Mouse (Mus musculus) midbrain, embryonic 10.5 days (tissue): ENCODE measurements around the gene Abr. TPM values are rescaled to one million over a fixed set of nuclear protein-coding genes. Genes with fewer than 3 reads are reported as not detected.
A peak's percentile ranks its signal among the peaks of the same experiment; 100 is the strongest.

Source experiments
- DNase-seq: peaks from one replicate; pipeline ENCODE4 v3.0.0-alpha.2; 2017; ENCODE audit warnings: low spot score
- H3K27ac ChIP-seq: fragments of 300-500 bp; sonication (generic); replicated peaks from 2 replicates; pipeline ENCODE4 v1.5.1; 2016; ENCODE audit warnings: mild to moderate bottlenecking
- H3K27me3 ChIP-seq: fragments of 300-500 bp; sonication (generic); 2 replicates; pipeline ENCODE4 v1.6.1; 2016; ENCODE audit warnings: low read depth, mild to moderate bottlenecking; ENCODE audit not compliant: poor library complexity, severe bottlenecking
- H3K36me3 ChIP-seq: fragments of 300-500 bp; sonication (generic); 2 replicates; pipeline ENCODE4 v1.6.1; 2016; ENCODE audit warnings: mild to moderate bottlenecking, moderate library complexity
- H3K4me1 ChIP-seq: fragments of 300-500 bp; sonication (generic); 2 replicates; pipeline ENCODE4 v1.6.1; 2016
- H3K4me3 ChIP-seq: fragments of 300-500 bp; sonication (generic); 2 replicates; pipeline ENCODE4 v1.5.1; 2016; ENCODE audit warnings: mild to moderate bottlenecking, moderate library complexity
- H3K9me3 ChIP-seq: fragments of 300-500 bp; sonication (generic); replicated peaks from 2 replicates; pipeline ENCODE4 v1.6.1; 2016; ENCODE audit warnings: mild to moderate bottlenecking
- WGBS: fragments of 180-500 bp; shearing (Covaris S2); methylation state at CpG from one replicate; pipeline ENCODE4 v1.1.7; 2016; 5-methylcytosine and 5-hydroxymethylcytosine counted together
- polyA plus RNA-seq: library from polyadenylated mRNA; unstranded; fragments of >200 nt; fragmentation: Nextera tagmentation; extraction: Ambion mirVana; gene quantifications from 2 replicates; pipeline ENCODE4 v1.2.1, GENCODE M21; 2016

The Abr gene
- polyA plus RNA-seq, 1 experiment from 2014 or later = 26.9 TPM

GRCm38 (mm10) chr11:76614246-76614645 lies 7.9 kb downstream of the Abr start:
- Histone ChIP-seq H3K36me3 (no peaks in the 10 kb centered on the region), H3K9me3 (no peaks in the 10 kb centered on the region), H3K27ac (no peak overlapping the region), H3K27me3 (peaks cover 44% of the 10 kb centered on the region), H3K4me3 (no peak overlapping the region), H3K4me1 (peaks cover 20% of the 10 kb centered on the region)
- no peak for DNase-seq
- 65% methylated on average over 2 of the region's 2 CpGs for WGBS

GRCm38 (mm10) chr11:76612638-76613104 lies 9.4 kb downstream of the Abr start:
- Histone ChIP-seq H3K27ac (peak overlapping the region; percentile 61), H3K36me3 (no peaks in the 10 kb centered on the region), H3K4me3 (peak overlapping the region; percentile 62), H3K9me3 (no peaks in the 10 kb centered on the region), H3K27me3 (peaks cover 33% of the 10 kb centered on the region), H3K4me1 (peaks cover 20% of the 10 kb centered on the region)
- WGBS = under 1% methylated on average over 19 of the region's 19 CpGs
- DNase-seq = peak; percentile 74

- Histone ChIP-seq H3K4me3 (no peak overlapping the region), H3K4me1 (peaks cover 31% of the 10 kb centered on the region), H3K36me3 (no peaks in the 10 kb centered on the region), H3K27ac (no peak overlapping the region), H3K9me3 (no peaks in the 10 kb centered on the region), H3K27me3 (peaks cover 33% of the 10 kb centered on the region)
- no peak for DNase-seq
Observed at GRCm38 (mm10) chr11:76610948-76611347, 11.2 kb downstream of the Abr start.

- H3K27me3 ChIP-seq = 0 out of 2 replicates have a peak, but pooled peaks cover 12% of the 10 kb centered on the region
- no peak for DNase-seq
- H3K27ac ChIP-seq = 0 out of 2 replicates have a peak overlapping the region, but pooled peaks have one; percentile 34
- 29% methylated on average over 9 of the region's 9 CpGs for WGBS
- peaks cover 14% of the 10 kb centered on the region for H3K4me1 ChIP-seq
- no peak overlapping the region for H3K4me3 ChIP-seq
- no peaks in the 10 kb centered on the region for H3K9me3 ChIP-seq
- no peaks in the 10 kb centered on the region for H3K36me3 ChIP-seq
Observed at GRCm38 (mm10) chr11:76606521-76606920, 15.6 kb downstream of the Abr start.

- peaks cover 2% of the 10 kb centered on the region; the same call in 1 of the 2 replicates for H3K4me1 ChIP-seq
- 51% methylated on average over 2 of the region's 2 CpGs for WGBS
Observed at GRCm38 (mm10) chr11:76599219-76599618, 22.9 kb downstream of the Abr start.

GRCm38 (mm10) chr11:76598757-76599156 lies 23.4 kb downstream of the Abr start:
- no peak overlapping the region for H3K27ac ChIP-seq
- no peaks in the 10 kb centered on the region for H3K9me3 ChIP-seq
- H3K36me3 ChIP-seq = no peaks in the 10 kb centered on the region
- no peak overlapping the region for H3K4me3 ChIP-seq
- H3K27me3 ChIP-seq = no peaks in the 10 kb centered on the region
- peaks cover 7% of the 10 kb centered on the region; the same call in 1 of the 2 replicates for H3K4me1 ChIP-seq
- WGBS = 89% methylated on average over 5 of the region's 5 CpGs
- DNase-seq = no peak

More at GRCm38 (mm10) chr11:76599219-76599618, 22.9 kb downstream of the Abr start:
- no peaks in the 10 kb centered on the region for H3K27me3 ChIP-seq
- H3K4me3 ChIP-seq = no peak overlapping the region
- H3K9me3 ChIP-seq = no peaks in the 10 kb centered on the region
- H3K27ac ChIP-seq = no peak overlapping the region
- no peak for DNase-seq
- no peaks in the 10 kb centered on the region for H3K36me3 ChIP-seq

GRCm38 (mm10) chr11:76593620-76594326 lies 28.3 kb downstream of the Abr start:
- no peak overlapping the region for H3K27ac ChIP-seq
- 64% methylated on average over 4 of the region's 4 CpGs for WGBS

GRCm38 (mm10) chr11:76589746-76590145 lies 32.4 kb downstream of the Abr start:
- no peaks in the 10 kb centered on the region for H3K9me3 ChIP-seq
- no peak overlapping the region for H3K4me3 ChIP-seq
- WGBS = 86% methylated on average over 5 of the region's 5 CpGs
- no peaks in the 10 kb centered on the region for H3K27me3 ChIP-seq
- no peak overlapping the region for H3K27ac ChIP-seq
- no peaks in the 10 kb centered on the region for H3K36me3 ChIP-seq
- peaks cover 21% of the 10 kb centered on the region for H3K4me1 ChIP-seq
- no peak for DNase-seq

More at GRCm38 (mm10) chr11:76593620-76594326, 28.3 kb downstream of the Abr start:
- H3K27me3 ChIP-seq = no peaks in the 10 kb centered on the region
- DNase-seq = no peak
- H3K4me3 ChIP-seq = no peak overlapping the region
- H3K9me3 ChIP-seq = no peaks in the 10 kb centered on the region
- peaks cover 17% of the 10 kb centered on the region for H3K4me1 ChIP-seq
- H3K36me3 ChIP-seq = no peaks in the 10 kb centered on the region

- Histone ChIP-seq H3K4me1 (peaks cover 15% of the 10 kb centered on the region), H3K27ac (no peak overlapping the region), H3K36me3 (no peaks in the 10 kb centered on the region), H3K9me3 (no peaks in the 10 kb centered on the region), H3K27me3 (no peaks in the 10 kb centered on the region), H3K4me3 (no peak overlapping the region)
- DNase-seq = no peak
- WGBS = 72% methylated on average over 10 of the region's 10 CpGs
Observed at GRCm38 (mm10) chr11:76588632-76589485, 33.3 kb downstream of the Abr start.

- H3K4me3 ChIP-seq = no peak overlapping the region
- peaks cover 11% of the 10 kb centered on the region; the same call in 1 of the 2 replicates for H3K4me1 ChIP-seq
- no peak for DNase-seq
- no peaks in the 10 kb centered on the region for H3K36me3 ChIP-seq
- H3K27ac ChIP-seq = 0 out of 2 replicates have a peak overlapping the region, but pooled peaks have one; percentile 49
- WGBS = 92% methylated on average over 2 of the region's 2 CpGs
- no peaks in the 10 kb centered on the region for H3K27me3 ChIP-seq
- H3K9me3 ChIP-seq = no peaks in the 10 kb centered on the region
Observed at GRCm38 (mm10) chr11:76588032-76588431, 34.1 kb downstream of the Abr start.

- DNase-seq = no peak
- WGBS = 92% methylated on average over 1 of the region's 1 CpGs
- Histone ChIP-seq H3K4me1 (peaks cover 11% of the 10 kb centered on the region; the same call in 1 of the 2 replicates), H3K27me3 (no peaks in the 10 kb centered on the region), H3K27ac (no peak overlapping the region), H3K4me3 (no peak overlapping the region), H3K36me3 (no peaks in the 10 kb centered on the region), H3K9me3 (no peaks in the 10 kb centered on the region)
Observed at GRCm38 (mm10) chr11:76587333-76587732, 34.8 kb downstream of the Abr start.

GRCm38 (mm10) chr11:76586119-76586518 lies 36.0 kb downstream of the Abr start:
- Histone ChIP-seq H3K4me1 (peaks cover 11% of the 10 kb centered on the region; the same call in 1 of the 2 replicates), H3K4me3 (no peak overlapping the region), H3K27me3 (no peaks in the 10 kb centered on the region), H3K9me3 (no peaks in the 10 kb centered on the region), H3K27ac (no peak overlapping the region), H3K36me3 (no peaks in the 10 kb centered on the region)
- no peak for DNase-seq
- 87% methylated on average over 3 of the region's 3 CpGs for WGBS
